Mouse (Mus musculus) heart, postnatal 0 days (tissue): ENCODE measurements around the gene Olfr781.
"Not testable (repeated sequence)": the region's sequence is repeated elsewhere in the genome, so short reads cannot be mapped to it uniquely, and the experiment has no call there.

ENCODE experiments used
- CTCF ChIP-seq: IDR thresholded peaks from 2 replicates; pipeline ENCODE4 v1.5.1; 2016; ENCODE audit warnings: antibody characterized with exemption, control low read depth, low read depth
- EP300 ChIP-seq: IDR thresholded peaks from 2 replicates; pipeline ENCODE4 v1.6.1; 2016; ENCODE audit warnings: antibody characterized with exemption, low read depth

DNA sequence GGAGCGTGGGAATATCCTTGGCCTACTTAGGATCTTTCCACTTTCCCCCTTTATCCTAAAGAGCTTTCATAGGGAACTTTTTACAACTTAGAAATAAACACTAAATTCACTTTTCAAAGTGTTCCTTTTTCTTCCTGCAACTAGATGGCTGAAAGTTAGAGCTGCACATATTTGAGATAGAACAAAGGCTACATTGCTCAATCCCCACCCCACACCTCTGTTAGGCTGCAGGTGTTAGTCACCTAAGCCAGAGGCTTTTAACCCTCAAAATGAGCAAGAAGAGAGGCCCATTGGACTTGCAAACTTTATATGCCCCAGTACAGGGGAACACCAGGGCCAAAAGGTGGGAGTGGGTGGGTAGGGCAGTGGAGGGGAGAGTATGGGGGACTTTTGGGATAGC is 15.1 kb upstream of the Olfr781 start:
- TF ChIP-seq EP300, CTCF: not testable (repeated sequence)
